Mouse (Mus musculus) limb, embryonic 15.5 days (tissue): ENCODE results near the gene Tspan10. TPM values are rescaled to one million over a fixed set of nuclear protein-coding genes. Genes with fewer than 3 reads are reported as not detected.
A peak's percentile ranks its signal among the peaks of the same experiment; 100 is the strongest.

Experiments used
- ATAC-seq: fragments of 200-750 bp; cut with Nextera tagmentation; 2 replicates; pipeline ENCODE4 v1.8.0; 2017; ENCODE audit warnings: low read depth, moderate TSS enrichment; ENCODE audit not compliant: insufficient number of reproducible peaks, low FRiP score, low TSS enrichment
- H3K27ac ChIP-seq: fragments of 300-500 bp; sonication (generic); 2 replicates; pipeline ENCODE4 v1.5.1; 2015; ENCODE audit warnings: moderate library complexity, mild to moderate bottlenecking, inconsistent platforms
- H3K27me3 ChIP-seq: fragments of 300-500 bp; sonication (generic); 2 replicates; pipeline ENCODE4 v1.6.1; 2015; ENCODE audit warnings: inconsistent platforms
- H3K36me3 ChIP-seq: fragments of 300-500 bp; sonication (generic); 2 replicates; pipeline ENCODE4 v1.6.1; 2015; ENCODE audit warnings: inconsistent platforms
- H3K4me1 ChIP-seq: fragments of 300-500 bp; sonication (generic); 2 replicates; pipeline ENCODE4 v1.6.1; 2015; ENCODE audit warnings: inconsistent platforms
- H3K4me2 ChIP-seq: fragments of 300-500 bp; sonication (generic); 2 replicates; pipeline ENCODE4 v1.6.1; 2015; ENCODE audit warnings: mild to moderate bottlenecking, inconsistent platforms
- H3K4me3 ChIP-seq: fragments of 300-500 bp; sonication (generic); 2 replicates; pipeline ENCODE4 v1.5.1; 2015; ENCODE audit warnings: mild to moderate bottlenecking, inconsistent platforms
- H3K9ac ChIP-seq: fragments of 300-500 bp; sonication (generic); 2 replicates; pipeline ENCODE4 v1.6.1; 2015; ENCODE audit warnings: inconsistent platforms
- H3K9me3 ChIP-seq: fragments of 300-500 bp; sonication (generic); 2 replicates; pipeline ENCODE4 v1.6.1; 2016; ENCODE audit warnings: inconsistent platforms
- WGBS: fragments of 180-500 bp; shearing (Covaris S2); methylation state at CpG from one replicate; pipeline ENCODE4 v1.1.7; 2015; 5-methylcytosine and 5-hydroxymethylcytosine counted together
- polyA plus RNA-seq: library from polyadenylated mRNA; unstranded; fragments of >200 nt; fragmentation: Nextera tagmentation; extraction: Ambion mirVana; gene quantifications from 2 replicates; pipeline ENCODE4 v1.2.1, GENCODE M21; 2015

The Tspan10 gene
- polyA plus RNA-seq, 1 experiment from 2014 or later: 0.28 TPM

DNA sequence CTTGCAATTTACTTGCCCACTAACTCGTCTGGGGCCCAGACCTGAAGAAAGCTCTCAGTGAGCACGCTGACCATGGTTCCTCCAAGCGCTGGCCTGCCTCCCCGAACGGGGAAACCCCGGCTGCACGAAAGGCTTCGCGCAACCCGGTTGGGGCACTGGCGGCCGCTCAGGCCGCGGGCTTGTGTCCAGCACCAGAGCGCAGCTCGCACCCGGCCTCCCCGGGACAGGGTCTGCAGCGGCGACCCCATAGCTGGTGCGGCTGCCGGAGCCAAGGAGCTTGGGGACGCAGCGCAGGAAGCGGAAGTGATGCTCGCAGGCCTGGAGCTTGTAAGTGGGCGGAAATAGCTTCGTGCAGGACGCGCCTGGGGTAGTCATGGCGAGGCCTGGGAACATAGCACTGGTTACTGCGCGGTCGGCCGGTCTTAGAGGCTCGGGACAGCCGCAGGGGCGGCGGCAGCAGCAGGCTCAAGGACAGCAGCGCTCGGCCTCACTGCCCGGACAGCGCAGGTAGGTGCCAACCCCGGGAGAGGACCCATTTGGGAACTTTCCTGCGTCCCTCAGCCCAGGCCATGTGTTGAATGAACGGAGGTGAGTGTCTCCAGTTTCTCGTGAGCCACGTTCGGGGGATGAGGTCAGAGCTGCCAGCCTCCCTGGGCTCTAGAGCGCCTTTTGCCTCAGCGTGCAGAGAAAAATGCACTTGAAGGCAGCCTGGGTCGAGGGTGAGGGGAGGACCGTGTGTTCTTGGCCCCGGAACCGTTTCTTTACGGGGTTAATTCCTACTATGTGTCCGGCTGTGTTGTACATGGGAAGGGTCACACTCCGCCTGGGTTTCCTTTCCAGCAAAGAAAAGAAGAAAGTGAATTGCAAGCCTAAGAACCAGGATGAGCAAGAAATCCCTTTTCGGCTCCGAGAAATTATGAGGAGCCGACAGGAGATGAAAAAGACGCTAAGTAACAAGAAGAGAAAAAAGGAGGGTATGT is 15.6 kb downstream of the Tspan10 start, which contains the start of the genes Oxld1 and Ccdc137:
Gene Oxld1, minus strand, starts transcription at position 297 of the 980 bp plus-strand sequence.
Gene Ccdc137, plus strand, starts transcription at position 344 of the 980 bp plus-strand sequence.
- H3K27me3 ChIP-seq: no peaks in the 10 kb centered on the region
- H3K9ac ChIP-seq: peak within 1 kb of the TSS; percentile 95
- ATAC-seq: peak; percentile 83; the same call in 1 of the 2 replicates
- 4% methylated on average over 62 of the region's 62 CpGs for WGBS
- peak within 1 kb of the TSS; percentile 81 for H3K27ac ChIP-seq
- H3K4me2 ChIP-seq: peak within 1 kb of the TSS; percentile 76
- H3K36me3 ChIP-seq: peaks cover 34% of the 10 kb centered on the region
- H3K9me3 ChIP-seq: no peaks in the 10 kb centered on the region
- H3K4me1 ChIP-seq: peaks cover 20% of the 10 kb centered on the region
- H3K4me3 ChIP-seq: peak within 1 kb of the TSS; percentile 76

DNA sequence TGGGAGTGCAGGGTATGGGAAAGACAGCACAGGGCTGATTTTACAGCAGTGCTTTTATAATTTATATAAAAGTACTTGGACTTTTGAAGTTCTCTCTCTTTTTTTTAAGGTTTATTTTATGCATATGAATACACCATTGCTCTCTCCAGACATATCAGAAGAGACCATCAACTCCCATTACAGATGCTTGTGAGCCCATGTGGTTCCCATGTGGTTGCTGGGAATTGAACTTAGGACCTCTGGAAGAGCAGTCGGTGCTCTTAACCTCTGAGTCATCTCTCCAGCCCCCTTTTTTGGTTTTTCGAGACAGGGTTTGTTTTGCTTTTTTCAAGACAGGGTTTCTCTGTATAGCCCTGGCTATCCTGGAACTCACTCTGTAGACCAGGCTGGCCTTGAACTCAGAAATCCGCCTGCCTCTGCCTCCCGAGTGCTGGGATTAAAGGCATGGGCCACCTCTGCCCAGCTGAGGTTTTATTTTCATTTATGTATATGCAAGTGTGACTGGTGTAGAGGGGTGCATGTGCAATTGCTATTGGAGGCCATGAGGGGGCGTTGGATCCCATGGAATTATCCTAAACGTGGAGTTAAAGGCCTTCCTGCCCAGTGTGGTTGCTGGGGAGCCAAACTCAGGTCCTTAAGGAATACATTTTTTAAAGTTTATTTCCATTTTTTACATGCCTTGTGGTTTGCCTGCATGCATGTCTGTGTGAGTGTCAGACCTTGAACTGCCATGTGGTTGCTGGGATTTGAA is 16.6 kb downstream of the Tspan10 start:
- Histone ChIP-seq H3K36me3 (peaks cover 43% of the 10 kb centered on the region), H3K9ac (peak overlapping the region; percentile 95; the same call in 1 of the 2 replicates), H3K4me2 (peak overlapping the region; percentile 76), H3K27ac (no peak overlapping the region), H3K9me3 (no peaks in the 10 kb centered on the region), H3K4me3 (peak overlapping the region; percentile 76), H3K27me3 (no peaks in the 10 kb centered on the region), H3K4me1 (peaks cover 20% of the 10 kb centered on the region)
- ATAC-seq: no peak
- 62% methylated on average over 6 of the region's 6 CpGs for WGBS

DNA sequence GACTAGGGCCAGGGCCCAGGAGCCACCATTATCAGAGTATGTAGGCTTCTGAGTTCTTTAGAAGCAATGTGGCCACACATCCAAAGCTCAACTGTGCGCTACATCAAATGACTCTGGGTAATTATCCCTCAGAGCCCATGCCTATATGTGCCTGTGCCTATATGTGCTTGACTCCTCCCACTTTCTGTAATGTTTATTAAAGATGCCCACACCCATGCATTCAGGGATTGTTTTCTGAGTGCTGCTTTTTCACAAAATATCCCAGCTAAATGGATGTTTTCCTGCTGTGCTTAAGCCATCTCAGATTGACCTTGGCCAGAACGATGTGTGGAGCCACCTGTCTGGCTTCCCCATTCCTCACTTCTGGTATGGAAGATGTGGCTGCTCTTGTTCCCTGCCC is 21.1 kb downstream of the Tspan10 start:
- Histone ChIP-seq H3K27ac (no peak overlapping the region), H3K4me2 (no peak overlapping the region), H3K27me3 (no peaks in the 10 kb centered on the region), H3K9ac (no peak overlapping the region), H3K4me3 (no peak overlapping the region), H3K36me3 (peaks cover 52% of the 10 kb centered on the region), H3K4me1 (peaks cover 33% of the 10 kb centered on the region), H3K9me3 (no peaks in the 10 kb centered on the region)
- WGBS: 85% methylated on average over 2 of the region's 2 CpGs
- no peak for ATAC-seq

DNA sequence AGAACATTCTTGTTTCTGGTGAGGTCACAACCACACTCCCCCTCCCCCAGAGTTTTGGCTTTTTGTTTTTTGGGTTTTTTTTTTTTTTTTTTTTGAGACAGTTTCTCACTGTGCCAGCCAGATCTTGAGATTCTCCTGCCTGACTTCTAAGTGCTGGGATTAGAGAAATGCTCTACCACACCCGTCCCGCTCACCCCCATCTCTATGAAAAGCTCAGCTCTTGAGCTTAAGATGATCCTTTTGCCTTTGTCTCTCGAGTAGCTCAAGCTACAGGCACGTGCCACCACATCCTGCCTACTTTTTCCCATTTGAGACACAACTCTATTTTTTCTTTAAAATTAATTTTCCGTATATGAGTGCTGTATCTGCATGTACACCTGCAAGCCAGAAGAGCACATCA is 21.9 kb downstream of the Tspan10 start:
- ATAC-seq: no peak
- Histone ChIP-seq H3K36me3 (peaks cover 56% of the 10 kb centered on the region), H3K9me3 (no peaks in the 10 kb centered on the region), H3K9ac (no peak overlapping the region), H3K27ac (no peak overlapping the region), H3K4me1 (peaks cover 28% of the 10 kb centered on the region), H3K4me3 (no peak overlapping the region), H3K4me2 (no peak overlapping the region), H3K27me3 (no peaks in the 10 kb centered on the region)
- WGBS: 81% methylated on average over 5 of the region's 5 CpGs

DNA sequence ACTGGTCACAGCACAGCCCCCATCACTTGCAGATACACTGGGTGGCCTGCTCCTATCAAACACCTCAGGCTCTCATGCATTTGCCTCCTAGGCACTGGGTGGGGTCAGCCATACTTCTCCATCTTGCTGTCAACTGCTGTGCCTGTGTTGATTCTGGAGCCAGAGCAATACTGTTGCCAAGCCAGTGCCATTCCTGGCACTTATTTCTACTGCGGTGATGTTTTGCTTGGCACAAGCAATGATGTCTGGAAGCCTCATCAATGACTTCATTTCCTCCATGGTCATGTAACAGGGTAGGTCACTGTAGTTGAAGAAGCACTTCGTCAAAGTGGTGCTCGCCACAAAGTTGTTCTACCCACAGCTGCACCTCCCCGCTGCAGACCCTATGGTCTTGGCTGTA is 23.1 kb downstream of the Tspan10 start:
- WGBS: 75% methylated on average over 4 of the region's 4 CpGs
- peaks cover 25% of the 10 kb centered on the region for H3K4me1 ChIP-seq

DNA sequence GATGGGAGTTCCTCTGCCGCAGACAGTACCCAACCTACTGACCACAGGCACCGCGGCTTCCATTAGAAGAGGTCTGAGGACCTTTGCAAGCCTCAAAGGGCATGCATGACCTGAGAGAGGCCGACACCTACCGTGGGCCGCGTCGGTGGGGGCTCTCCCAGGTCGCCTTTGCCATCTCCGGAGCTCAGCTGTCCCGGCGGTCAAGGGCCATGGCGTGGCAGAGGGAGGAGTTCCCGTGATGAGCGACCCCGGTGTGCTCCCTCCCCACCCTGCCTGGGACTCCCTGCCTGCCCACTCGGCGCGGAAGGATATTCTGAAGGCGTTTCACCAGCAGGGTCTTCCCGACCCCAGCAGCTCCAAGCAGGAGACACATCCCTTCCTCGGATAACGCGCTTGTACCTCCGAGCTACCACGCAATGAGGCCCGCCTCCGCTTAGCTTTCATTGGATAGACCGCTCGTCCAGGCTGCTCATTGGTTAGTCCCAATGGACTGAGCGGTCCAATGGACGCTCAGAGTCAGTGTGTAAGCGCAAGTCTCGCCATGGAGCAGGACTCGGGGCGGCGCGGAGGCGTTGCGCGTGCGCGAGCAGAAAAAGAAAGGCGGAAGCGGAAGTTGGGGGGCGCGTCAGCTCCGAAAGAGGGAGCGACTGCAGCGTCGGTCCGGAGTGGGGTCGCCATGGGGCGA is 24.7 kb downstream of the Tspan10 start, which contains the start of gene Arl16:
Gene Arl16, minus strand, starts transcription at position 557 of the 685 bp plus-strand sequence.
- Histone ChIP-seq H3K9ac (peak within 1 kb of the TSS; percentile 94), H3K27ac (peak within 1 kb of the TSS; percentile 83), H3K27me3 (no peaks in the 10 kb centered on the region), H3K4me2 (peak within 1 kb of the TSS; percentile 89), H3K4me1 (peaks cover 25% of the 10 kb centered on the region), H3K36me3 (peaks cover 62% of the 10 kb centered on the region), H3K9me3 (no peaks in the 10 kb centered on the region), H3K4me3 (peak within 1 kb of the TSS; percentile 100)
- peak; percentile 99 for ATAC-seq
- WGBS: under 1% methylated on average over 51 of the region's 54 CpGs

More for the DNA sequence above, 23.1 kb downstream of the Tspan10 start:
- Histone ChIP-seq H3K27ac (no peak overlapping the region), H3K36me3 (peaks cover 61% of the 10 kb centered on the region), H3K27me3 (no peaks in the 10 kb centered on the region), H3K4me2 (0 out of 2 replicates have a peak overlapping the region, but pooled peaks have one; percentile 89), H3K9me3 (no peaks in the 10 kb centered on the region), H3K4me3 (peak overlapping the region; percentile 100; the same call in 1 of the 2 replicates), H3K9ac (no peak overlapping the region)
- no peak for ATAC-seq

DNA sequence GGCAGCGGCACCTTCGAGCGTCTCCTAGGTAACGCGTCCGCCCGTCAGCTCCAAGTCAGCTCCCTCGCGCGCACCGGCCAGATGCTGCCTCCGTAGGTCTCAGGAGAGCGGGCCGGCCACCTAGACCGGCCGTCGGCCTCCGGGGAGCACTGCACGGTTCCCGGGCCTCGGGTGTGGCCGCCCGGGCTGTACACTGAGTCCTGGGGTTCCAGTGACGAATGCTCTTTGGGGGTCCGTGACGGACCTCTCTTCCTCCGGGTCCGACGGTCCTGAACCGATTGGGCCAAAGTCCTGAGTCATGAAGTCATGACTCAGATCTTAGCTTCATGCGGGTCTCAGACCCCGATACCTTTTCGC is 25.3 kb downstream of the Tspan10 start:
- Histone ChIP-seq H3K4me1 (peaks cover 25% of the 10 kb centered on the region), H3K36me3 (peaks cover 63% of the 10 kb centered on the region), H3K9ac (peak overlapping the region; percentile 94), H3K9me3 (no peaks in the 10 kb centered on the region), H3K4me3 (peak overlapping the region; percentile 100), H3K27me3 (no peaks in the 10 kb centered on the region), H3K27ac (peak overlapping the region; percentile 47; the same call in 1 of the 2 replicates), H3K4me2 (peak overlapping the region; percentile 80)
- WGBS: under 1% methylated on average over 33 of the region's 33 CpGs
- ATAC-seq: peak; percentile 31

DNA sequence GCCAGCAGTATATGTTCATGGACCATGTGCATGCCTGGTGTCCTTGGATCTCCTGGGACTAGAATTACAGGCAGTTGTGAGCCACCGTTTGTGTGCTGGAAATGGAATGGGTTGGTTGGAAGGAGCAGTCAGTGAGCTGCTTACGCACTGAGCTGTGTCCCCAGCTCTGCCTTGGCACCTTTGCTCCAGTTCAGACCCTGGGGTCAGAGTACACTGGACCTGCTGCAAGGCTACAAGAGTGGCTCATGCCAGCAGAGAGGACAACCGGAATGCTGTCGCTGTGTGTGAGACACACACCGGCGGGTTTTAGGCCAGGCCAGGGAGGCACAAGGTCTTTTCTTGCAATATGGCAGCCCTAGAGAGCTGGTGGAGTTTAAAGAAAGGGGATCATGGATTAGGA is 29.6 kb downstream of the Tspan10 start:
- Histone ChIP-seq H3K9me3 (no peaks in the 10 kb centered on the region), H3K27me3 (no peaks in the 10 kb centered on the region), H3K27ac (no peak overlapping the region), H3K4me3 (no peak overlapping the region), H3K36me3 (peaks cover 76% of the 10 kb centered on the region), H3K4me2 (no peak overlapping the region), H3K4me1 (peaks cover 10% of the 10 kb centered on the region), H3K9ac (no peak overlapping the region)
- WGBS: 95% methylated on average over 6 of the region's 6 CpGs
- no peak for ATAC-seq

DNA sequence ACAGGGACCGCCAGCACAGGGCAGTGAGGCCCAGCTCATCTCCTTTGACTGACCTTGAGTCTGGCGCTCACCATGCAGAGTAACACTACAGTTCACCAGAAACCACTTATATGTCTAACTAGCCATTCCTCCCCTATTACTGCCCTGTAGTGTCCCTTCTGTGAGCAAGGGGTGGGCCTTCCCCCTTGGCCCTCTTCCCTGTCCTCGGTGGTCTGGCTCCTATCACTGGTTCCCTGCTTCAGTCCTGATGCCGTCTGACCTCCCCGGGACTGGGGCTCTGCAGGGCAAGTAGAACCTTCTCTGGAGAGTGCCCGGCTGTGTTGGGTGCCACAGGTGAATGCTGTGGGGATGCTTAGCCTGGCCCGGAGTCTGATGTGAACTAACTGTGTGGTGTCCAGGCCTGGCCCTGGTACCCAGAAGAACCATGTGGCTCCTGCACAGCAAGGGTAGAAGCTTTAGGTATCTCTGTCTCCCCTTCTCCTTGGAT is 41.0 kb downstream of the Tspan10 start:
- H3K9me3 ChIP-seq: no peaks in the 10 kb centered on the region
- peaks cover 17% of the 10 kb centered on the region for H3K4me1 ChIP-seq
- H3K27me3 ChIP-seq: no peaks in the 10 kb centered on the region
- peak overlapping the region; percentile 71; the same call in 1 of the 2 replicates for H3K4me2 ChIP-seq
- 0 out of 2 replicates have a peak overlapping the region, but pooled peaks have one; percentile 45 for H3K9ac ChIP-seq
- 86% methylated on average over 7 of the region's 7 CpGs for WGBS
- ATAC-seq: no peak
- peak overlapping the region; percentile 84; the same call in 1 of the 2 replicates for H3K27ac ChIP-seq
- peaks cover 67% of the 10 kb centered on the region for H3K36me3 ChIP-seq
- H3K4me3 ChIP-seq: peak overlapping the region; percentile 80

DNA sequence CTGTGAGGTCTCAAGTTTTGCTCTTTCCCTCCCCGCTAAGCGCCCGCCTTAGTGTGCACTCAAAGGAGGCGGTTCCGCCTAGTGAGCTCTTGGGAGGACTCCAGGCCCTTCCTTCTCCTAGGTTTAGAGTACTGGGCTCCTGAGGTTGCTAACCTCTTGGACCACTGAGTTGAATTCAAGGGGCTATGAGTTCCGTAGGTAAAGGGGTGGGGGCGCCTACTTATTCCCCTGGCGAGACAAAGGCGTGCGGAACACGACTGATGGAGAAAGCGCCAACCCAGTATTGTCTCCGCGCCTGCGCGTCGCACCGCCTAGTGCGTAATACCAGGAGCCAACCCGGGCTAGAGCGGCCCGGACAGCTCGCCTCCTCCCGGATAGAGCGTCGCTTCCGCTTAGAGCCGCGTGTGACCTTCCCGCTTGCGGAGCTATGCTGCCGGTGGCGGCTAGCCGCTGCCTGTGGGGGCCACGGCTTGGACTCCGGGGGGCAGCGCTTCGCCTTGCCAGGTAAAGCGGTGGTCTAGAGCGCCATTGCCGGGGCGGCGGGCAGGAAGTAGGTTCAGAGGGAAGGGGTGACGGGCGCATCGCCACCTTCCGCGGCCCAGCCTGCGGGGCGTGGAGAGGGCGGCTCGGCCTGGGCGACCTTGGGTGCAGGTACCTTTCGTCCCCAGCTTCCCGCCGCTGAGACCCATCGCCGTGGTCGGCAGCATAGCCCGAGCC is 42.0 kb downstream of the Tspan10 start, which contains the start of gene Mrpl12:
Gene Mrpl12, plus strand, starts transcription at position 349 of the 717 bp plus-strand sequence.
- WGBS: under 1% methylated on average over 60 of the region's 60 CpGs
- Histone ChIP-seq H3K9me3 (no peaks in the 10 kb centered on the region), H3K4me2 (peak within 1 kb of the TSS; percentile 71), H3K36me3 (peaks cover 65% of the 10 kb centered on the region), H3K27me3 (no peaks in the 10 kb centered on the region), H3K4me1 (peaks cover 19% of the 10 kb centered on the region), H3K9ac (peak within 1 kb of the TSS; percentile 93), H3K4me3 (peak within 1 kb of the TSS; percentile 80), H3K27ac (peak within 1 kb of the TSS; percentile 84)
- ATAC-seq: peak; percentile 91
